Mouse (Mus musculus): ENCODE measurements around the gene Utp3. TPM values are rescaled to one million over a fixed set of nuclear protein-coding genes. Genes with fewer than 3 reads are reported as not detected.
"Not testable (repeated sequence)": the region's sequence is repeated elsewhere in the genome, so short reads cannot be mapped to it uniquely, and the experiment has no call there.

The Utp3 gene
- total RNA-seq (2022) = 10 to 100 TPM; 25.4 to 30.3 (median 28.2) TPM

DNA sequence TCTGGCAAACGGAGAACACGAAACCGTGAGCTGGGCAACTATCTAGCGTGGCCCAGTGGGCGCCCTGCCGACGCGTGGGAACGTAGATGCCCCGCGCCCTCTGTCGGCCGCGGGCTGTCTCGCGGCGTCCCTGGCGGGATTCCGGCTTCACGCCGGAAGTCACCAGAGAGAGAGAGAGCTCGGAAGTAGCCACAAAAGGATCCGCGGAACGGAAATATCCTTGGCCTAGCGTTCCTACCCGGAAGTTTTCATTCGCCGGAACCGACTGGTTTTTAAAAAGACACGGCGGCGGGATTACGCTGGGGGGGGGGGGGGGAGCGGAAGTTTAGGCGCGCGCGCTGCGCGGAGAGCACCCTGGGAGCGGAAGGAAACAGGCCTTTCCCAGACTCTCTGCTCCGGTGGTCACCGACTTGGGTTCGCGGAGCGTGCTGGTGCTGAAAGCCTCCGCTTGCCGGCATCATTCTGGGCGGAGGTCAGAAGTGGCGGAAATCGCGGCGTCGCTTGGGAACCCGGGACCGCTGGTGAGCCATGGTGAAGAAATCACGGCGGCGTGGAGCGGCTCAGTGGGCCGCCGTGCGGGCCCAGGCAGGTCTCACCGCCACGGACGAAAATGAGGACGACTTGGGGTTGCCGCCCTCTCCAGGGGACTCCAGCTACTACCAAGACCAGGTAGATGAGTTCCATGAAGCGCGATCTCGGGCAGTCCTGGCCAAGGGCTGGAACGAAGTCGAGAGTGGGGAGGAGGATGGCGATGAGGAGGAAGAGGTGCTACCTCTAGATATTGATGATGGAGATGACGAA, at the start of gene Utp3:
Gene Utp3, plus strand, starts transcription at position 377 of the 801 bp plus-strand sequence.
- peak; percentile 87 to 92 for DNase-seq (ENCODE audit: low spot score in 2 of 2)

DNA sequence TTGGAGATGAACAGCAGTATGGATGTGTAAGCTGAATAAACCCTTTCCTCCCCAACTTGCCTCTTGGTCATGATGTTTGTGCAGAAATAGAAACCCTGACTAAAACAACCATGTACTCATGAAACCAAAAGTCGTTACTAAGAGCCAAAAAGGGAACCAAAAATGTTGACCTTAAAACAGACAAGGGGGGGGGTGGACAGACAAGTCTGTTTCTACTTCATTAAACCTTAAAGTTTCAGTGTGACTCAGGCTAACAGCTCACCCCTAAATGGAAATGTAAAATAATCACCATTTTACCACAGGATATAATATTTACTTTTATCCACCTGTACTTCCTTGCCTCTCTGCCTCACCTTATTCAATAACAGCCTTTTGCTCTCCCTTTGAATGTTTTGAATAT, 45.7 kb upstream of the Utp3 start:
- no peak for DNase-seq (ENCODE audit: low spot score in 2 of 2)

DNA sequence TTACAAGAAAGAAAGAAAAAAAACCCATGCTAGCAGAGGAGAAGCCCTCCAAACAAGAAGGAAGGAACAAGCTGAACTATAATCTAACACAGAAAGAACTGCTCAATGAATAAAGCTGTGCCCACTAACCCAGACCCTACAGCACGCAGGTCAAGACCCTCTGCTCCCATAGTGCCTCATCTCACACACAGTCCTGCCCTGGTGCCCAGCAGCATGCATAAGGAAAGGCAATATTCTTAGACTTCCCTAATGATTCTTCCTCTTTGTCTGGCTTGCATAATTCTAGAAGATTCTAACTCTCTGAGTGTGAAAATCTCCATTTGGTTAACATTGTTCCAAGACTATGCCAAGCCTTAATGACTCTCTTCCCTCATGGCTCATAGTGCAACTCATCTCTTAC, 45.3 kb upstream of the Utp3 start:
- DNase-seq (ENCODE audit: low spot score in 2 of 2) = no peak

DNA sequence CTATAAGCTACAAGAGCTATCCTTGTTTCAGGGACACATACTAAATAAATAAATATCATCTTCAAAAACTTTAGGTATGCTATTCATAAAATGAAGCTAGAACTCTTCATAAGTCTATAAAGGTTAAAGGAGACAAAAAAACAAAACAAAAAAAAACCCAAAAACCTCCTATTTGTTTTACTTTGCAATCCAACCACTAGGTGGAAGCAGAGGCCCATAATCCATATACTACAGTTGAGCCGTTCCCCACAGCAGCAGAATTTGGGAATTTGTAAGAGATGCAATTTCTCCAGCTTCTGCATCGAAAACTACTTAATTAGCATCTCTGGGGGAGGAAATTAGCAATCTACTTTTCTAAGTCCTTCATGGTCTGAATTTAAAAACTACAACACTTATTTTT, 35.0 kb upstream of the Utp3 start:
- DNase-seq (ENCODE audit: low spot score in 2 of 2) = no peak

DNA sequence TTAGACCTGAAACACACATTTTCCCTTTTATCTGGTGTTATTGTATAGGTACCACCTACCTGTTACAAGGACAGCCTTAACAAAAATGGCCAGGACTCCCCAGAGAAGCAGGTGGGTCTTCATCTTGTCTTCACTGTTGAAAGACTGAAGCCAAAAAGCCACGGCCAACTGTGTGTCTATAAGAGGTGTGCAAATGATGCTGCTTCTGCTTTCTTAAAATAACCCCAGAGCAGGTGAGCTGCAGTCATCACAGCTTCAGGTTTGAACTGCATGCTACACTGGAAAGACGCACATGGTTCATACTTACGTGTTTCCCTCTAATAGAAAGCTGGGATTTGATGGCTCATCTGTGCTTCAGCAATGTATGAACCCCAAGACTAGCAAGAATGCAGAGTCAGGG, 26.6 kb upstream of the Utp3 start, which contains the start of gene Jchain:
Gene Jchain, minus strand, starts transcription at position 235 of the 400 bp plus-strand sequence.
- DNase-seq (ENCODE audit: low spot score in 2 of 2) = no peak

DNA sequence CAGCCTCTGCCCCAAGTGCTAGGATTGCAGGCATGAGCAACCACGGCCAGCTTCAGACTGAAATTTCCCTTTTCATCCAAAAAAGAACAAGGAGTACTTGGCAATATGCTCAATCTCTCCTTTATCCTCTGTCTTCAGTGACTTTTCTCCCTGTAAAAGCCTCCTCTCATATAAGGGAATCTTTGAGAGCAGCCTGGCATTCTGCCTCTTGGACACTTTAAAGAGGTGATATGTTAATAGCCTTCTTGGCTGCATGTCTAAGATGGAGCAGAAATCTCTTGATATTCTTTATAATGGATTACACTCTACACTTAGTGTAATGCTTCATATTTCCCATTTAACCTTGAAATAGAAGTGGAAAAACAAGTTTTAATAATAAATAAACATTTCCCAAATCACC, 23.4 kb upstream of the Utp3 start:
- DNase-seq (ENCODE audit: low spot score in 2 of 2) = no peak

DNA sequence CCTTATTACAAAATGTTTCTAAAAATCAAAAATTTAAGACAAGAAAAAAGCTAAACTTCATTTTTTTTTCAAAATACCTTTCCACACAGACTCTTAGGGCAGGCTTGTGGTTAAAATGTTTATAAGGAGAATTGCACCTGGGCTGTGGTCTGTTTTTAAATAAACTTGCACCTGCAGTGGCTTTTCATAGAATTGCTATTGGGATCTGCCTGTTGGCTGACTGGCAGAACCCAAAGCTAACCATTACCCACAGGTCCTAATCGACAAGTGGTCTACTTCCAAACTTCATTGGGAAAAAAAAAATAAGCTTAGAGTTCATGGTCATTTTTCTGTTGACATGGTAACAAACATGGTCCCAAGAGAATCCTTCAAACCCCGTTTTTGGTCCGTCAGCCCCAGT, 19.6 kb upstream of the Utp3 start:
- no peak for DNase-seq (ENCODE audit: low spot score in 2 of 2)

DNA sequence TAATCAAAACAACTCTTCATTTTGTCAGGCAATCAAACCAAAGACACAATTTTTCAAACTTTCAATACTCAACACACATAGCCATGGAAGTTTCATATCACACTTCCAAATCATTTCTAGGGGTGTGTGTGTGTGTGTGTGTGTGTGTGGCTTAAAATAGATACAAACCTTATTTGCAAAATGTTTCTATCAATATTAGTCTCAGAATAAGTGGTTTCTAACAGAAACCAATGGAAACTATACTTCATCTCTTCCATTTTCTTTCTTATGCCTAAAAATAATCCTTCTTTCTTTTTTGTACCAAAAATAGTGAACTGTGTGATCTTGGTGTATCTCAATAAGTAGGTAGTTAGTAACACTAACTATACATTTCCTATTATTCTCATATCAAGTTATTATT, 13.4 kb upstream of the Utp3 start:
- DNase-seq (ENCODE audit: low spot score in 2 of 2) = no peak

DNA sequence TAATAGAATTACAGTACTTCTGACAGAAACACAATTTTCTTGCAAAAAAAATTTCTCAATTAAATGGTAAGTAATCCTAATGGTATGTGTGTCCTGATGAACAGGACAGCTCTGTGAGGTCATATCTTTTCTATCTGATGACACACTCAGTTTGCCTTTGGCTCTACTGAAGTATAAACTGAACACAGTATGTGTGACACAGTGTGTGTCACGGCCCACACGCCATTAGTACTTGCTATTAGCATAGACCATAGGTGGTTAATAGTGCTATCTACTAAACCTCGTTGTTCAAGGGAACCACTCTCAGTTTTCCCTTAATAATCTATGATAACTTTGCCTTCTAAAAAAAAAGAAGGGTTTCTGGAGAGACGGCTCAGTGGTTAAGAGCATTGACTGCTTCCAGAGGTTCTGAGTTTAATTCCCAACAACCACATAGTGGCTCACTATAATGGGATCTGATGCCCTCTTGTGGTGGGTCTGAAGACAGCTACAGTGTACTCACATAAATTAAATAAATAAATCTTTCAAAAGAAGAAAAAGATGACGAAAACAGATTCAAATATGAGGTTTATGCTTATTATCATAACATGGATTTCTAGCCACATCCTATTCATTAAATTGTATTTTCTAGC, 11.5 kb upstream of the Utp3 start:
- no peak for DNase-seq (ENCODE audit: low spot score in 2 of 2)

DNA sequence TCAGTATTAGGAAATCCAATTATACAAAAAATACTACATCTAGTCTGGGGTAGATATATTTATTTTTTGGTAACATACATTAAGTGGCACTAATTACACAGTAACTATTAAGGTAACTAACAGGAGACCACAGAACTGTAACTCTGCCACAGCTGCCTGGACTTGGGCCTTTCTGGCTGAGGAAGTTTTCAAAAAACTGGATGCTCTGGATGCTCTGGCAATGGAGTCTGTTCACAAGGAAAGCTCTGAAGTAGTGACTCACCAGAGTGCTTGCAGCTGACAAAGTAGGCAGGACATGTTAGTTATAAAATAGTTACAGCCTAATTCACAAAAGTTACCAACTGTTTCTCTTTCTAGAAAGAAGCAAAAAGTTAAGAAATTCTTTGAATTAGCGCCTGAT, 9.9 kb upstream of the Utp3 start:
- not testable (repeated sequence) for DNase-seq (ENCODE audit: low spot score in 2 of 2)

DNA sequence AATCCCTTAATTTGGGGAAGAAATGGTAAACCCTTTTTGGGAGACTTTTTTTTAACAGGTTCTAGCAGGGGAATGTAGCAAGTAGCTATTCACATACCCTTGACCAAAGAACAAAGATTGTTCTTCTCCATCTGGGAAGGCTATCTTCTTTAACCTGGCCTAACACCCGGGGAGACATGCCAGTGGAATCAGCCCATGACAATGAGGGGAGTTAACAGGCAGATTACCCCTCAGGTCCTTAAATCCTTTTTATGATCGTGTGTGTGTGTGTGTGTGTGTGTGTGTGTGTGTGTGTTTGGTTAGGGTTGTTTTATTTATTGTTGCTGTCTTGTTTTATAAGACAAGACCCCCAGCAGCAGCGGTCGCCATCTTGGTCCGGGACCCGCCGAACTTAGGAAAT, 8.7 kb upstream of the Utp3 start:
- DNase-seq (ENCODE audit: low spot score in 2 of 2) = no peak

DNA sequence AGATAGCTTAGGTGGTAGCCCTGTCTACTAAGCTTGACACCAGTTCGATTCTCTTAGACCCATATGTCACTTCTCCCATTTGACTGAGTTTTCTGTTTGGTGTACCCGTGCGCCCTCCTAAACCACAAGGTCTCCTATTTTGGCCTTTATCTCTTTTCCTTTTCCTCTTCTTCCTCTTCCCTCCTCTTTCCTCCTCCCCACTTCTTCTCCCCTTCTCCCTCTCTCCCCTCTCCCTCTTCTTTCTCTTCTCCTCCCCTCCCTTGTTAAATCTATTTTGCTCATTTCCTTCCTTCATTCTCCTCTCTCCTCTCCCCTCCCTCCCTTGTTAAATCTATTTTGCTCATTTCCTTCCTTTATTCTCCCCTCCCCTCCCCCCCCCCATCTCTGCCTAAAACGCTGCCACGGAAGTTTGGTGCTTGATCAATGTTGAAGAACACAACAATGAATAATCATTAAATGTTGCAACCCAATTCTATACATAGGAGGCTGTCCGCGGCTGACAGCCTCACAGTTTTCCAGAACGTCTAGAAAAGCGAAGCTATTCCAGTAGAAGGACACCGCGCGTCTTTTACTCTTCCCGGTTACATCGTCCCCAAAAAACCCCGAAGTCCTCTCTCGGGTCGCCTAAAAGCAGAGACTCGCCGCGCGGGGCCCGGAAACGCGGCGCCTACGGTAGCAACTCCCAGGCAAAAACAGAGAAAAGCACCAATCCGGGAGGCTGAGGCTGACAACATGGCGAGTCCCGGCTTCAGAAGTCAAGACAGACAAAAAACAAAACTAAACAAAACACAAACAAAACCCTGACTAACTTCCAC, 784 bp upstream of the Utp3 start:
- no peak for DNase-seq (ENCODE audit: low spot score in 2 of 2)

DNA sequence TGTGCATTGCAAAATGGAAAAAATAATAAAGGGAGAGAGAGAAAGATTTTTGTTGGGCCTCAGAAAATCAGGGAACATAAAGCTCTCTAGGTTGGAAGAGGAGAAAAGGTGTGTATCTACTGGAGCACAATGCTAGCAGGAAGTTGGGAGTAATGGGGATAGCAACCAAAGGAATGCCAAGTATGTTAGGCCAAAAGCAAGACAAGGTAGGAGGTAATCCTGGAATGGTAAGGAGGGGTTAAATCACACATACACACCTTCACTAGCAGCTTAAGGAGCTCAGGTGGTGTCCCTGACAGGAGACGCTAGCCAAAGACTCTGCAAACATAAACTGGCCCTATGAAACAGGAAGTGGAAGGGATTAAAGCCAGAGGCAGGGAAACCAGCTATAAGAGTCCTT, 4.7 kb downstream of the Utp3 start:
- no peak for DNase-seq (ENCODE audit: low spot score in 2 of 2)

DNA sequence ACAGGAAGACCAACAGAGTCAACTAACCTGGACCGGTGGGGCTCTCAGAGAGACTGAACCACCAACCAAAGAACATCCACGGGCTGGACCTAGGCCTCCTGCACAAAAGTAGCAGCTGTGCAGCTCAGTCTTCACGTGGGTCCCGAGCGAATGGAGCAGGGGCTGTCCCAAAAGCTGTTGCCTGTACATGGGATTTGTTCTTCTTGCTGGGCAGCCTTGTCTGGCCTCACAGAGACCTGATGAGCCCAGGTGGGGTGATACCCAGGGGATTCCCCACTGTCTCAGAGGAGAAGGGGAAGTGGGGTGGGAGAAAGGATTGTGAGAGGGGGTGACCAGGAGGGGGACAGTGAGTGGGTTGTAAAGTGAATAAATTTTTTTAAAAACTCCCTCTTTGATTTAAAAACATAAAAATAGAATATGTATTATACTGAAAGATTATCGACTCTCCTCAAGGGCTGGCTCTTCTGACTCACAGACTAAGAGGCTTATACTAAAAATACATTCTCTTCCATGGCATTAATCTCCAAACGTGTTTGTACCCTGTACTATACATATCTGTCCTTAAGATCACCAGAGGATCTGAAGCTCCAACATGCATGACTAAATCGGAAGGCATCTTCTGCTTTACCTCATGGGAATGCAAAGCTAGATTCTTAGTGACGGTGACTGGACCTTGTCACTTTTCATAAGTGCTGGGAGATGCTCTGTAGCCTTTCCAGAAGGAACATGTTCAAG, 7.0 kb downstream of the Utp3 start:
- DNase-seq (ENCODE audit: low spot score in 2 of 2) = no peak

DNA sequence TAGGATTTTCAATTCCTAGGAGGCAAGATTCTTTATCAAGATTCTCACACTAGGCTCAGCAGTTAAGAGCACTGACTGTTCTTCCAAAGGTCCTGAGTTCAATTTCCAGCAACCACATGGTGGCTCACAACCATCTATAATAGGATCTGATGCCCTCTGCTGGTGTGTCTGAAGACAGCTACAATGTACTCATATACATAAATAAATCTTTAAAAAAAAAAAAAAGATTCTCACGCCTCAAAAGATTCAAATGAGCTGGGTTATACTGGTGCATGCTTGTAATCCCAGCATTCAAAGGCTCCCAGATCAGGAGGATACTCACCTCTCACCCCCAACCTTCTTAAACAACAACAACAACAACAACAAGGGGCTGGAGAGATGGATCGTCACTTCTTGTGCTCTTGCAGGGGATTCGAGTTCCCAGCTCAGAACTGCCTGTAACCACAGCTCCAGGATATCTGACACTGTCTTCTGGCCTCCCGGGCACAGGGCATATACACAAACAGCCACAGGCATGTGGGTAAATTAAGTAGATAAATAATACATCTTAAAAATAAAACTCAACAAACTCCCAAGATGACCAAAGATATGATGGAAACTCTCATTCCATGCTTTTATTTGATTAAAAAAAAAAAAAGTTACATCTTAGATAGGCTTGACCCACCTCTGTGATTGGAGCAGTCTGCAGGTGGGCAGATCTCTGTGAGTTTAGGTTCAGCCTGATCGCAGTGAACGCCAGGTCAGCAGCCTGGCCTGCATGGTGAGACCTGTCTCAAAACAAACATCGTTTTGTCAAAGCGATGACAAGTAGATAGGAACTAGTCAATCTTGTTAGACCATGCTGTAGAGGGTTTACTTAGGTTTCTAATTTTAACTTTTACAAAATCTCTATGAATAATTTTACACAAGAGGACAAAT, 8.9 kb downstream of the Utp3 start:
- no peak for DNase-seq (ENCODE audit: low spot score in 2 of 2)

DNA sequence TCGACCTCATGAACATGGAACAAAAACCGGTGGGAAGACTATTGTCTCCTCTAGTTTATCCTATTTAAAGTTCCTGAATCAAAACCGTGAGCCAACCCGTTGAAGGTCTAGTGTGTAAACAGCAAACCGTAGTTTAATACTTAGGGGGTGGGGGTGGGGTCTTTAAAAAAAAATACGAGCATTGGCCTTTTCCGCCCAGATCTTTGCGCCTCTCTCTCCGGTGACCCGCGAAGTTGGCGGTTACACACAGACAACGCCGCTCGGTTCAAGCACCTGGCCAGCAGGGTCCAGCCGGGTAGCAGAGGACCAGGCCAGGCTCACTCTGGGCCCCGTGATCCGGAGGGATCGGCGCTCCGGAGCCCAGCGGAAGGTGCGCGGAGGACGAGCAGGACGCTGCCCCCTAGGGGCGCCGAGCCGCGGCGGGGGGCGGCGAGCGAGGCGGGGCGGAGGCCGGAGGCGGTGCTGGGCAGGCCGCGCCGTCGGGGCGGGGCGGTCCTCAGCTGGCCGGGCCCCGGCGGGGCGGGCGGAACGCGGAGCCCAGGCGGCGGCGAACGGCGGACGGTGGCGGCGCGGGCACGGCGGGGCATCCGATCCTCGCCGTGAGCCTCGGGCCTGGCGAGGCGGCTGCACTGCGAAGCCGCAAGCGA, 10.4 kb downstream of the Utp3 start, which contains the start of gene Rufy3:
Gene Rufy3, plus strand, starts transcription at position 540 of the 647 bp plus-strand sequence.
- DNase-seq (ENCODE audit: low spot score in 2 of 2) = peak in 1 of 2 experiments; percentile 64

DNA sequence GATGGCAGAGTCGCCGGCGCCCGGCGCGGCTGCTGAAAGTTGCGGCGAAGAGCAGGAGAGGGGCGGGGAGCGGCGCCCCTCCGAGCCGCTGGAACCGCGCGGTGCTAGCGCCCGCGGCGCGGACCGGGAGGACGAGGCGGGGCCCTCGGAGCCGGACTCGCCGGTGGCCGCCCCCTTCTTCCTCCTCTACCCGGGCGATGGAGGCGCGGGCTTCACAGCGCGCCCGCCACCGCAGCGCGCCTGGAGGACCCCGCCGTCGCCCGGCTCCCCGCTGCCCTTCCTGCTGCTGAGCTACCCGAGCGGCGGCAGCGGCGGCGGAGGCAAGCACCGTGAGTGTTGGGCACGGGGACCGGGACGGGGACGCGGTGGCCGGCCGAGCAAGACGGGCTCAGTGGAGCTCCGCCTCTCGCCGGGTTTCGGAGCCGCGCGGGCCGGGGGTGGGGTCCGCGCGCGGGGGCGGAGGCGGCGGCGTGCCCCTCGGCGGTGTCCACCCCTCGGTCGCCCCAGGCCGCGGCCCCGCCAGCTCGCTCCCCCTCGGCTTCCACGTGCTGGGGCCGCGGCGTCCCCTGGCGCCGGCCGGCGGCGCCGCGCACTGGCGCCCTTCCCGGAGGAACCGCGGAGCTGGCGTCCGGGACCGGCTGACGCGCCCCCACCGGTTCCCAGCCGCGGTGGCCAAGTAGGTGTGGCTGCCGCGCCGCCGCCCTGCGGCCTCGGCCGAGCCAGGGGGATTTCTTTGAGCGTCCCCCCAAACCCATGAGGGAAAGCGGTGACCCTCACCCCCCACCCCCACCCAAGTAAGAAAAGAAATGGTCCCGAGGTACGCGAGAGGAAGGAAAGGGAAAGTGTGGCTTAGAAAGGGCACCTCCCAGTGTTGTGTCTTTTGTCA, 11.1 kb downstream of the Utp3 start:
- DNase-seq (ENCODE audit: low spot score in 2 of 2) = no peak

DNA sequence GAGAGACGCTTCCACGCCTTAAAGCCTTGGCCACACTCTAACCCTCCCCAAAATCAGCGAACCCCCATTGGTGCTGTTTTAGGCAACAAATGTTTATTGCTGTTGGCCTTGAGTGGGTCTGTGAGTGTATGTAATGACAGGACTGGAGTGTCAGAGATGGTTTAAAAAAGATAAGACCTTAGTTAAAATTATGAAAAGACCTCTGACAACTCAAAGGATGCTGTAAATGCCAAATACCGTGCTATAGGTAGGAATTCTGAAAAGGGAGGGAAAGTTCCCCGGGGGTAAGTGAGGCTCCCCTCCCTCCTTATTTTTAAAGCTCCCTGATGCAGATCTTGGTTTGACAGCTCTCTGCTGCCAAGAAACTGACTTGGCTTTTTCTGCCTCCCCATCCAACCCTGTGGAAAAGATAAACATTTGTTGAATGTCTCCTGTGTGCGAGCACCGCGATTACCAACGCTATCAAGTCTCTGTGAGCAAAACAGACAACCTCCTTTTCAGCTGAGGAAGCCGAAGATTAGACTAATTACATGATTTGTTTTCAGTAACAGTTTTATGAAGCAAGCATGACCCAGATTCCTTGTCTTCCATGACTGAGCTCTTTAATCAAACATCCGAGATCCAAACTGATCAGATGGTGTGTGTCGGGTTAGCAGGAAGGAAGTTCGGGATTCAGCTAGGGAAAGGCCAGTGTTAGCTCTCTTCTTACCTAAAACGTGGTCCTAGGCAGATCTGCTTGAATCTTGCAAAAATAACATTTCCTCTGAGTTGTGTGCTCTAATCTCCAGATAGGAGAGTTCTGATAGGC, 12.0 kb downstream of the Utp3 start:
- no peak for DNase-seq (ENCODE audit: low spot score in 2 of 2)

All from layer of hippocampus, adult 8-10 months (tissue).